Mouse (Mus musculus) heart, adult 18-20 months (tissue): ENCODE measurements around the gene Fgfr2. TPM values are rescaled to one million over a fixed set of nuclear protein-coding genes. Genes with fewer than 3 reads are reported as not detected.
"Not testable (repeated sequence)": the region's sequence is repeated elsewhere in the genome, so short reads cannot be mapped to it uniquely, and the experiment has no call there.

Experiments
- DNase-seq, 2 experiments: peaks; one replicate each; pipeline ENCODE4 v3.0.0; 2021 to 2022; ENCODE audit warnings: mixed read lengths in 1 of 2
- total RNA-seq, 2 experiments: library from RNA; stranded (reverse); gene quantifications; 2 replicates each; pipeline ENCODE4 v1.2.3; 2021

Gene Fgfr2
- total RNA-seq, 2 experiments from 2014 or later, result 1.3 to 2.6 TPM

DNA sequence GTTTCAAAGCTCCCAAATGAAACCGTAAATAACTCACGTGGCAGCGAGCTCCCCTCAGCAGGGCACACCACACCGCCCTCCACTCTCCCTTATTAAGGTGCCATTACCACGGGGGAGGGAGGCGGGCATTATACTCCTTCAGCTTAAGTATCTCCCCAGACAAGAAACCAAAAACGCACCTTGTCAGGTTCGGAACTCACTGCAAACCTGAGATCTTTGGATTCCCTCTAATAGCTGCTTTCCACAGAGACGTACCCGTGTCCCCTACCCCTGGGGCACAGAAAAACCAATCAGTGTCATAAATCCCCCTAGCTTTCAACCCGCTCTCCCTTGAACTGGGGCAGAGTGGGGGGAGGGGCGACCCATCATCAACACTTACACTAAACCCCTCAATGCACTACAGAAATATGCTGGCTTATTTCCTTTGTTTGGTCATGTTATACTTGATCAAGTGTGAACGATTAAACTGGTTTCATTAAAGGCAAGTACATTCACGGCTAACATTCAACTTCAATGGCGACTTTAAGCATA, 2.9 kb downstream of the Fgfr2 start:
- no peak for DNase-seq

DNA sequence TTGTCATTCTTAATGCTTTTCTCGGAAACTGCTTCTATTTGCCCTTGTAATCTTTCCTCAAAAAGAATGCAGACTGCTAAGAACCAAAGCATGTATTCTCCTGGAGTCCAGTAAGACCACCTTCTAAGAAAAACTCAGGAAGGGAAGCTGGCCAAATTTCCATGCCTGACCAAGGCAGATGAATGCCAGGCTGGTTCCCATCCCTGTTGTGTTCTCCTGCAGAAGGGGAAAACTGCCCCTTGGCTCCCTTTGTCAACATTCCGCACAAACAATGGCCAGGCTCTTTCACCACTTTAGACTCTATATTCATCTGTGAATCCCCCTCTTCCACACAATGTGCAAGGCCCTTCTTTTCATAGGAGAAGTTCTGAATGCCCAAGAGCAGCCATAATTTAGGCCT, 5.3 kb downstream of the Fgfr2 start:
- no peak for DNase-seq

DNA sequence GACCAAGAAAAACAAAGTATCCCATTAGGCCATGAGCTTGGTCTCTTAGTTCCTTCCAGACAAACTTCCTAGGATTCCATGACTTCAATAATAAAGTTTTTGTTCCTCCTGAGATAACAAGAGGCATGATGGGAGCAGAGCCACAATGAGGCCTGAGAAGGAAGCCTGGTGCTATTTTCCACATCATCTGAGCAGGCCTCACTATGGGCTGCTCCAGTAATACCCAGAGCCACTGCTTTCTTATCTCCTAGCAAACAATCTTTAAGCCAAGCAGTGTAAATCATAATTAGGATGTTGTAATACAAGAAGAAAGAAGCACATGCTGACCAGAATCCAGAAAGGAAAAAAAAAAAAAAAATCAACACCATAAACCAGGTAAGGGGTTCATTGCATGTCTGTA, 6.6 kb downstream of the Fgfr2 start:
- DNase-seq, result no peak

DNA sequence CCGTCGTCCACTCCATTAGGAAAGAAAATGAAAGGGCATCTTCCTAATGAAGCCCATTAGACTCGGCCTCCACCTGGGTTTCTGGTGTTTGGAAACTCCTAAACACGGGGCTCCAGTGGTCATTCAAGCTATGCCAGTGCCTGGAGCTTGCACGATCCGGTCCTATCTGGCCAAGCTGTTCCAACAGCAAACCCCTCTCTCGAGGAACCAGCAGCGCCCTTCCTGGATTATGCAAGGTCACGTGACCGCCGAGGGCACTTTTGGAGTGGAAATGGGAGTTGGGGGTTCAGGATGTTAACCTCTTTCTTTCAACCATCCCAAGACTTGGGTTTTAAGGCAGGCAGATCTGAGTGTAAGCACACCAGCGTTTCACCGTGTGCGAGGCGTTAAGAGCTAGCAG, 7.3 kb downstream of the Fgfr2 start:
- DNase-seq, result peak in 1 of 2 experiments; percentile 31

DNA sequence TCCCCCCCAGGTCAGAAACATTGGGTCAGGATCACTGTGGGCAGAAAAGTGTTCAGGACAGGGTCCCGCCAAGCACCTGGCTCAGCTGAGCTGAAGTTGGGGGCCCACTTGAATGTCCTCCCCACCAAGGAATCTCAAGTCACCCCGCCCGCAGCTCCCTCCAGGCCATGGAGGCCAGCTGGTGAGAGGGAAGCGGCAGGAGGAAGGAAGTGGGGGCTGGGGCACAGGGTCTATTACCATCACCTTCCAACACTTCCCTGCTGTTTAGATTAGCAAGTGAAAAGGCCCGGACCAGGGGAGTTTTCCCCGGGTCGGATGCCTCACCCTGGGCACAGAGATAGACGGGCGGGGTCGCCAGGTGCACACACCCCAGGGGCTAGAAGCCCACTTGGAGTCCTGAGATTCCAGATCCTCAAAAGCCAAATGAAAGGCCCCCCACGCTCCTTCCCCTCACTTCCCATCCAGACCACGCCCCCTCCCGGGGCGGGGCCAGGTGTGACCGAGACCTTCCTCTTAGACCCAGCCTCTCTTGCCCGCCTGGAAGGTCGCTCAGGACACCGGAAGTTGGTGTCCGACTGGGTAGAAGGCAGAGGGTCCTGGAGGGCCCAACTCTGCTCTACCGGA, 8.2 kb downstream of the Fgfr2 start:
- DNase-seq, result peak in 1 of 2 experiments; percentile 35

DNA sequence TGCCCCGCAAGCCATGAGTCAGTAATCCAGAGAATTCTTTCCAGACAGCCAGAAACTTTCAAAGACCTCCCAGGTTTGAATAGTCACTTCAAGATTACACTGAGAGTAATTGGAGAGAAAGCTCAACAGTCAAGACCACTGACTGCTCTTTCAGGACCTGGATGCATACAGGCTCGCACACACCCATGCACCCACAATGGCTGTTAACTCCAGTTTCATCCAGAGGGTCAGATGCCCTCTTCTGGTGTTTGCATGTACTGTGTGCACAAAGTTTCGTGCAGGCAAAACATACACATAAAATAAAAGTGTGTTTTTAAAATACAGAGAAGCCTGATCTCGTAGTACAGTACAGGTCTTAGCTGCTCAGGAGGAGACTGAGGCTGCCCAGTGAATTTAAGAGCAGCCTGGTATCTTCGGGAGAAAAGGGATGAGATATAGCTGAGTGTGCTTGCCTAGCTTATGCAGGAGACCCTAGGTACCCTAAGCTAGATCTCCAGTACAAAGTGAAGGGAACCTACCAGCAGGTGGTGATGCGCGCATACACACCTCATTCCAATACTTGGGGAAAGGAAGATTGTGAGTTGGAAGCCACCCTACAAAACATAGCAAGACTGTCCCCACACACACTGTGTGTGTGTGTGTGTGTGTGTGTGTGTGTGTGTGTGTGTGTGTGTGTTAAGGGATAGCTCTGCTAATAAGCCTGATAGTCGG, 9.8 kb downstream of the Fgfr2 start:
- DNase-seq, result no peak

DNA sequence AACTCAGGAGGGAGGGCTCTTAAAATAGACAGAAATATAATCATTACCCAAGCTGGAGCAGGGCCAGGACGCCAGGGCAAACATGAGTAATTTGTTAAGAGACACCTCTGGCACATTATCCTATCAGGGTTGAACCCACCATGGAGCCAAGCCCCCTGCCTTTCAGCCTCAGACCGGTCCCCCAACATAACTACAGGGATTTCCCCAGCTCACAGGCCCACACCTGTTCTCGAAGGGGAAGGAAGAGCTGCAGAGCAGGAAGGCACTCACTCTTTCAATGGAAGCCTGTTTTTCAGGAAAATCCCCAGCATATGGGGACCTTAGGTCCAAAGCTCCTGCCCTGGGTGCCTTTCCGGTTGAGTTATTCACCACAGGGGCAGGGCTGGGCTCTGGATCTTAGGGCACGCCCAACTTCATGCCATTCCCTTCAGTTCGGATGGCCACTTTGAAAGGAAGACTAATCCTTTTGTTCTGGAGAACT, 10.8 kb downstream of the Fgfr2 start:
- no peak for DNase-seq

DNA sequence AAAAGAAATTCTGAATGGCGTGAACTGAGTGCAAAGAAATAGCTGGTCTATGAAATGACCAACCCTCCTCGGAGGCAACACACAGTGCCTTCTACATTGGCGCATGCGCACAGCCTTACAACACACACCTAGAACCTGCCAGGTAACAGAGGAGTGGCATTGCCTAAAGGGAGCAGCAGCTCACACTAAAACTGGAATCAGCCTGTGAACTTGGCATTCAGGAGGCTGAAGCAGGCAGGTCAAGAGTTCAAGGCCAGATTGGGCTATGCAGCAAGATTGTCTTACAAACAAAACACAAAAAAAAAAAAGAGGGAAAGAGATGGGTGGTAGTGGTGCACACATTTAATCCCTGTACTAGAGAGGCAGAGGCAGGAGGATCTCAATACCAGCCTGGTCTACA, 13.7 kb downstream of the Fgfr2 start:
- no peak for DNase-seq

DNA sequence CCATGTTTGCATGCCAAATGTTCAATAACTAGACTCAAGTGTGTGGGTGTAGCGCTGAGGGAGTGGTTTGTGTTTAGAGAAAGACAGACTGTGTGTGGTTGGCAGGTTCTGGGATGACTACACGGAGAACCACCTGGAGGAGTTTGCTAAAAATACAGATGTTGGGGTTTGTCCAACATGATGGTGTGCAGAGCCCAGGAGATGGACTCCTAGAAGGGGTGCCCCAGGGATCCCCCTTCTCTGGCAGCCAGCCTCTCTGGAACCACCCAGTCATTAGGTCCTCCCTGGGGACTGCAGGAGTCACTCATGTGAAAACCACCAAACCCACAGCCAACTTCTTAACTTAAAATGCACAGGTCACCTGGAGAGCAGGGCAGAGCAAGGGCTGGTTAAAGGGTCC, 14.5 kb downstream of the Fgfr2 start:
- DNase-seq, result no peak

DNA sequence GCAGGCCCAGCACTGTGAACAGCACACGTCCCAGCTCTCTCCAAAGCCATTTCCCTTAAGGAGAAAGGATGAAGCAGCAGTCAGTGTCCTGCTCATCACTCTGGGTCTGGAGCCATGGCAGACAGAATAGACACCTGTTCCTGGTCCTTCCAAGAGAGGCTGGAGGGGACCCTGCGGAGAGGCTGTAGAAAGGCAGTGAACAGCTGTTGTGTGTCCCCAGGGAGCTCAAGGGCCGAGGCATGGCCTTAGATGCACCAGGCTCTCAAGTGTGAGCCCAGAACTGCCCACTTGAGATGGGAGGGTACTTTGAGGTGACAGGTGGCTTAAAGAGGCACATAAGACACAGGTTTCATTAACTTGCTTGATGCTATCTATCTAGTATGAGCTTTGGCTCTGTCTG, 20.6 kb downstream of the Fgfr2 start:
- DNase-seq, result no peak

DNA sequence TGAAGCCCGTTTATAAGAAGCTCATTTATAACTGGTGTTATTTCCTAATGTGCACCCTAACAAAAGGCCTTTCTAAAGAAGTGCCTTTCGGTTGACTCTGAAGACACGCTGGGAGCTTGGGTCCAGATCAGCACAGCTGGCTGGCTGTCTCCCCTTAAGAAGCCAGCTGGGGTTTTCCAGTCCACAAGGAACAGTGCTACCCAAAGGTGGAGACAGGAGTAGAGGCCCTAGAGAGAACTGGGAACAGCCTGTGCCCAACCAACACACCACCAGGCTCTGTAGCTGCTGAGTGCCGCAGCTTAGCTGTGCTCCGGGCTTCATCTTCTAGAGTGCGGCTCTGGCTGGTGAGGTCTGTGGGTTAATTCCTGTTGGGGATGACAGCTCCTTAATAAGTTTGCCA, 22.1 kb downstream of the Fgfr2 start:
- peak in 1 of 2 experiments; percentile 52 for DNase-seq

DNA sequence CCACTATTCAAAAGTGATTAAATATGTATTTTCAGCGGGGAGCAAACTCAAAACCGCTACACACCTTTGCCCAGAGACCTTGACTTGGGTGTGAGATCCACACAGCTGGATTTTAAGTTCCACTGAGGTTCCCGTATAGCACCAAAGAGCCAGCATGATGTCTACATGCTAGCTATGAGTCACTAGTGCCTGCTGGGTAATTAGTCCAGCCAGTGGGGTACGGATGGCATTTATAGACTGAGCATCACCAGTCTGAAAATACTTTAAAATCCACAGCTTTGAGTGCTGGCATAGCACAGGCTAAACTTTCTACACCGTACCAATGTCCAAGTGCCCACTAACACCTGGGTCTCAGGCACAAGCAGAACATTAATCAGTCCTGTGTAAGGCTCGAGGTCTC, 23.0 kb downstream of the Fgfr2 start:
- no peak for DNase-seq

DNA sequence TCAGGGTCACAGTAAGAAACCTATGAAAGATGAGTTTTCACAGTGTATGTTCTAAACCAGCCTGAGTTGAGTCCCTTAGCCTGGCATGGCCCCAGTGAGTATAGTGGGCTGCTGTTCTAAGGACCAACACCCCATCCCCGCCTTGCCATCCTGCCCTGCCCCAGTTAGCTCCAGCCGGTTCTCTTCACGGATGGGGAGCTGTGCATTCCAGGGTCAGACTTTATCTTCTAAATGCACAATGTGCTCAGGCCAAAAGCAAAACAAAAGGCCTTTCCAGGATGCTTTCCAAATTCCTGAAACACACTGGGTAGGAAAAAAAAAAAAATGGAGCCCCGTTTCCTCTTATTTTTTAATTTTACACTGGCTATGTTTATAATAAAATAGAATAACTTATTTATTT, 23.9 kb downstream of the Fgfr2 start:
- DNase-seq, result peak; percentile 59 to 73

DNA sequence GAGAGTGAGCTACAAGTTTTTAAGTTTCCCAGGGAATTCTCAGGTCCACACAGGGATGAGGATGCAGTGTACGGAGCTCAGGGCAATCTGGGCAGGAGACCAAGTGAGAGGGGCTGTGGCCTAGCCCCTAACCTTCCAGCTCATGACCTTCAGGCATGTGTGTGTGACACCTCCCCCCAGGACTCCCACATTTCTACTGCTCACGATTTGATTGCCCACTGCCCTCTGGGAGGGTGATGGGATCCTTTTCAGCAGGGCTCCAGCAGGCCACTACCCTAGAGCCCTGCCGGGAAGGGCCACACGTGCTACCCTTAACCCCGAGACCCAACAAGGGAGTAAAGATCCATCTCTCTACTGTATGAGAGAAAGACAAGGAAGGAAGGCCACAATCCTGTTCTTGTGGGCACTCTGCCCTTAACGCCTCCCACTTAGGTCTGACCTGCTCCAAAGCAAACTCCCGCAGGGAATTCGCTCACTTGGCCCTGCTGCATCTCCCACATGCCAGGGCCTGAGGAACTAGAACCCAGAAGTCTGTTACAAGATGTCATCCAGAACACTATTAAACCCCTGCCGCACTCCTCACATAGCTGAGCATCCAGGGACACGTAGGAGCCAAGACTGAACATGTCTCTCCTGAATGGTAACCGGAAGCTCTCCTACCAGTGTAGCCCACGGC, 24.9 kb downstream of the Fgfr2 start:
- DNase-seq, result peak in 1 of 2 experiments; percentile 48

DNA sequence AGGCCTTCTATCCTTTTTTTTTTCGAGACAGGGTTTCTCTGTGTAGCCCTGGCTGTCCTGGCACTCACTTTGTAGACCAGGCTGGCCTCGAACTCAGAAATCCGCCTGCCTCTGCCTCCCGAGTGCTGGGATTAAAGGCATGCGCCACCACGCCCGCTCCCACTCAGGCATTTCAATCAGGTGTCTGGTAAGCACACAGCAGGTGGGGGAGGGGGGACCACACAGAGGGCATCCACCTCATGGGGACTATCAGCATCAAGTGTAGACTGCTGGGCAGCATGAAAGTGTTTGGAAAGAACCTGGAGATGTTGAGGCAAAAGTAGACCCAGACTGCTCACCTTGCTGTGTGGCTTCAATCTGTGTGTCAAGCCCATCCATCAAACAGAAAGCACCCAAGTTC, 27.5 kb downstream of the Fgfr2 start:
- DNase-seq, result not testable (repeated sequence)

DNA sequence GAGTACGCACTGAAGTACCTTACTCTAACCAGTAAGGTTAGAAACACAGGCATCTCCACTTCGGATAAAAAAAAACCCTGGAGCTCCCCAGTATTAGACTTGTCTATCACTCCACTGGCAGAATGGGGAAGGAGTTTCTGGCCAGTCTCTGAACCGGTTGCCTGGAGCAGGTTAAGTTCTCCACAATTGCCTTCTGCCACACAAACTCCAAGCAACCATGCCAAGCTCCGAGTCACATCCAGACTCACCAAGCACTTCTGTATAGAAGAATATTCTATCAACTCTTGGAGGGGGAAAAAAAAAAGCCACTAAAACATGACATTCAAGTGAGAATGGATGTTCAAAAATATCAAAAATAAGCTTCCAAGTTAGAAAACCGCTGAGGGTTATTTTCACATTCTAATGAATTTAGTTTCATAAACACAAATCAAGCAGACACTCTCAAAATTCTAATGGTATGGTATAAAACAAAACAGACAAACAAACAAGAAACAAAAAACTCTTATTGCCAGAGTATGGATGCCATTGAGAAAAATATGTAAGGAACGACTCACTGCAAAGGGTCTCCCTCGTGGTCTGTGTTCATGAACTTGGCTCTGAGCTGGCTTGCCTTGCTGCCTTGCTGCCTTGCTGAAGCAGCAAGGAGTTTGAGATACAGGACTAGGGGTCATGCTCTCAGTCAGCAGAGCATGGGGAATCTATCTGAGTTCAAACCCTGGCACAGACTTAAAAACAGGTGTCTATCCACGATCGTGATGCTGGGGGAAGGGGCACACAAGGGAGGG, 28.2 kb downstream of the Fgfr2 start:
- no peak for DNase-seq

DNA sequence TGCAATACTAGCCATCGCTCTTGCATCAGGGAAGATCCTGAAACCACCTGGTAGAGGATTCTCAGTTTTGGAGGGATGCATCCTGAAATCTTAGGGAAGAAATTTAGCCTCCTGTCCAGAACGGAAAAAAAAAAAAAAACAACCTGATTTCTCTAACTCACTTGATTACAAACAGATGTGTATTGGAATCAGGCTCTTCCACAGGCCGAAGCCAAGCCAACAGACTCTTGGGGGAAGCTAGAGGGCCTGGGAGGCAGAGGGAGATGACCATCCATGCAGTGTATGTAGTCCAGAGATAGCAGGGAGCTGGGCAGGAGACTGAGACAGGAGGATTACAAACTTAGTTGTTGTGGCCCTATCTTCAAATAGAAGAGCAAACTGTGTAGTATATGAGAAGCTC, 29.0 kb downstream of the Fgfr2 start:
- peak in 1 of 2 experiments; percentile 51 for DNase-seq

DNA sequence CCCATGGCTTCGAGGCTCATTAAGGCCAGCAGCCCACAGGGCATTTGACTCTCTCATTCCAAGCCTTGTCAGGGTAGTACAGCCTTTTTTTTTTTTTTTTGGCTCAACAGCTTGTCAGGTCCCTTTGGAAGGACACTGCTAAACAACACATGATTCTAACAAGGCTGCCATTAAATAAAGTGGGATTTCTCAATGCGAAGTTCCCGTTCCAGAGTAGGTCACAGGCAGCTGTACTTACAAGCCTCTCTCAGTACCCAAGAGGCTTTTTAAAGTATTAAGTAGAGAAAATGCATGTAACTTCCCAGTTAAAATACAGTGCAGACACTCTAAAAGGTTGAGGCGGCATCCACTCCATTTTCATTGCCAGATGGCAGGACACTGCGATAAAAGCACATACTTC, 29.4 kb downstream of the Fgfr2 start:
- peak in 1 of 2 experiments; percentile 46 for DNase-seq

DNA sequence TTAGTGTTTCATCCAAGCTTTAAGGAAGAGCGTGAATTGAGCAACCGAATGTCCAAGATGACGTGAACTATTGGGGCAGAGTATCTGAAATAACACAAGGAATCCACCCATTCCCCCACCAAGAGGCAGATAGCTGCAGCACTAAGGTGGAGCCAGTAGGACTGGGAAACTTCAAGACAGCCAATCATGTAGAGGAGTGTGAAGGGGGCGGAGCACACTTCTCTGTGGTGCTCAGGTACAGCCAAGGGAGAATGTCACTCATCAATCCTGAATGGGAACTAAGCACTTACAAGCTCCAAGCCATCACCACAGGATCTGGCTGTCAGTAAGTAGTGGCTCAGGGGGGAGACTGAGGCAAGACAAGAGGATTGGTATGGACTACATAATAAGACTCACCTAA, 32.5 kb downstream of the Fgfr2 start:
- no peak for DNase-seq

DNA sequence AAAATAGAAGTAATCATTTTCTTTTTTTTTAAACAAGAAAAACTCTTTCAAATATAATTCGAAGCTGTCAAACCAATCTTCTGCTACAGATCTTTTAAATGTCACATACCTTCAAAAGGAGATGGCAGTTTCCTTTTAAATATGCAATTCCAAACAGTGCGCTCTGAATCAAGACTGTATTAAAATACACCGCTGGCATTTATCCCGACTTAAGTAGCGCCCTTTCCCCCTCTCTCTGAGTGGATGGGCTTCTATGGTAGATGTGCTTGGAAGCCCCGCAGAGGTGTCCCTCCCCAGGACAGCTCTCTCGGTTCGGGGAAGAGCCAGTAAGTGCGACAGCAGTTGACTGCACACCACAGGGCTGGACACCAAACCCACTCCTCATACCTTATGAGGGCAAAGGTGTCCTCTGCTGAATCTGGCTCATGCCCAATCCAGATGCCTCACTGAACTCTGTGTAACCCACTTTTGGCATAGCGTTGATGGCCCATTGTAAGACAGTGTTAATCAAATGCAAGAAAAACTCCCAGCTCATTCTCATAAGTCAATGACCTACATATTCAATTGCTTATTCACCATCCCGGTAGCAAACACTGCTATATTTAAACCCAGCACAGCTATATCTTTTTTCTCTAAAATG, 33.4 kb downstream of the Fgfr2 start:
- DNase-seq, result no peak

DNA sequence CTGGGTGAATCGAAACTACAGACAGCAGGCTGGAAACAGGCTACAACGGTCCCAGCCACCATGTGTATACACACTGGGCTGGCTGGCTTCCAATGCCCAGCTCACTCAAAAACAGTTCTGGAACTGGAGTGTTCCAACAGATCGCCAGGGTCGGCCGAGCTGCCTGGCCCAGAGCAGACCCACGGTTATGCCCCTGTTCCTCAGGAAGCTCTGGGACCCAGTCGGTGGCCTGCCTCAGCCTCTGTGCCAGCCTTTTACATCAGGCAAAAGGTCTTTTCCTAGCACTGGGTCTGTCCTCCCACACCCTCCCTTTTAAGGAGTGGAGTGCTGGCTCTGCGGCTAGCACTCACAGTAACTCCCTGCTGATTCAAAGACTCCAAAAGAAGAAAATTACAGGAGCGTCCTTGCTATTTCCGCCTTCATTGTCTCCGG, 34.3 kb downstream of the Fgfr2 start:
- DNase-seq, result peak; percentile 72 to 82

DNA sequence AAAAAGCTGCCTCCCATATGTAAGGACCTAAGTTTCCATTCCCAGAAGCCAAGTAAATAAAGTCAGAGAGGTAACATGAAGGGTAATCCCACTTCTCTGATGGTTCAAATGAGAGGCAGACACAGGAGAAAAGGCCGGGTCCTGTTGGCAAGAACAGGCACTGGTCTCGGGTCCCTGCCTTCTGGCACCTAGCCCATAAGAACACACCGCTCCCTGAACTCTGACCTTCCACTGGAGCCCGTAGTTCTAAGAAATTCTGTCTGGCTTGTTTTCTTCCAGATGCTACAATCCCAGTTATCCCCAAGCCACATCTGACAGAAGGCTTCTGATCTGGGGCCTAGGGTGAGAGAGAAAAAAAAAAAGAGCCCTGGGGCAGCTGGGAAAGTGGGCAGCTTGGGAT, 34.7 kb downstream of the Fgfr2 start:
- no peak for DNase-seq
